Mouse (Mus musculus): Measurements from ENCODE around the gene Nasp.

Gene Nasp

DNA sequence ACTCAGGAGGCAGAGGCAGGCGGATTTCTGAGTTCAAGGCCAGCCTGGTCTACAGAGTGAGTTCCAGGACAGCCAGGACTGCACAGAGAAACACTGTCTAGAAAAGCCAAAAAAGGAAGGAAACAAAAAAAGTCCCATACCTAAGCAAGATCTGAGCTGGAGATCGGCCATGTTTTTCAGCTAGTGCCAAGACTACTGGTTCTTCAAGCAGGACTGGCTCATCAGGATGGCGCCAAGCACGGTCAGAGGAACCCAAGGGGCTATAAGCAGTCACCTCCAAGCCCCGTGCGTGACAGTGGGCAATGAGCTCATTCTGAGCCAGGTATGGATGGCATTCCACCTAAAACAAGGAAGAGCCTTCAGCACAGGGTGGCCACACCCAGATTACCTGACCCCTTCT lies 11.1 kb upstream of the Nasp start:
- no peak for DNase-seq (ENCODE audit: extremely low read depth, insufficient read length, low spot score)

DNA sequence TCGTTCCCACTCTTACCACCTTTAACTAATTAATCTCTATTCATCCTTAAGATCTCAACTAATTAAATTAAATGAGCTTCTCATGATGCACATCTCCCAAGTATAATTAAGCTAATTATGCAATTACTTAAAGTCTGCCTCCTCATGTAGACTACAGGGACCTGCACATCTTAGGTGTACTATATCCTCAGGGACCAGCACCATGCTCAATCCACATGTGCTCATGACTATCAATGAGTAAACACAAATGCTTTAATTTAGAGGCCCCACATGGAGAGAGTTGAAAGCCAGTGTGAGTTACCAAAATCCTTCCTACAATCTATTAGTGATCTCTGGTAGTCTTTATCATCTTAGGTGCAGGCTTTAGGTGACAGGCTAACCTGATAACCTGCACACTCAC lies 7.5 kb upstream of the Nasp start:
- no peak for DNase-seq (ENCODE audit: extremely low read depth, insufficient read length, low spot score)

DNA sequence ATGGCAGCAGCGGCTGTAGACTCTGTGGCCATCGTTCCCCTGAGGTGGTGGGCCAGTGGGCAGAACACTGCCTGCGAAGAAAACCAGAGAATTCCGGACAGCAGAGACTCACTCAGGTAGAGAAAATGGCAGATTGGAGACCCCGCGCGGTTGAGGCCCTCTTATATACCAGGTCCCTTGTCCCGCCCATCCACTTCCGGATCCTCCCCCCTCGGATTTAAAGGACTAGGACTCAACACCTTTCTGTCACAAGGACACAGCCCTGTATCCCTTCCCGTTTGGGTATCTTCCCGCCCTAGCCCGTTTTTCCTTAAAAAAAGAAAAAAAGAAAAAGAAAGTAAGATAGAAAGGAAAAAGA lies 403 bp downstream of the Nasp start:
- peak; percentile 89 for DNase-seq (ENCODE audit: extremely low read depth, insufficient read length, low spot score)

DNA sequence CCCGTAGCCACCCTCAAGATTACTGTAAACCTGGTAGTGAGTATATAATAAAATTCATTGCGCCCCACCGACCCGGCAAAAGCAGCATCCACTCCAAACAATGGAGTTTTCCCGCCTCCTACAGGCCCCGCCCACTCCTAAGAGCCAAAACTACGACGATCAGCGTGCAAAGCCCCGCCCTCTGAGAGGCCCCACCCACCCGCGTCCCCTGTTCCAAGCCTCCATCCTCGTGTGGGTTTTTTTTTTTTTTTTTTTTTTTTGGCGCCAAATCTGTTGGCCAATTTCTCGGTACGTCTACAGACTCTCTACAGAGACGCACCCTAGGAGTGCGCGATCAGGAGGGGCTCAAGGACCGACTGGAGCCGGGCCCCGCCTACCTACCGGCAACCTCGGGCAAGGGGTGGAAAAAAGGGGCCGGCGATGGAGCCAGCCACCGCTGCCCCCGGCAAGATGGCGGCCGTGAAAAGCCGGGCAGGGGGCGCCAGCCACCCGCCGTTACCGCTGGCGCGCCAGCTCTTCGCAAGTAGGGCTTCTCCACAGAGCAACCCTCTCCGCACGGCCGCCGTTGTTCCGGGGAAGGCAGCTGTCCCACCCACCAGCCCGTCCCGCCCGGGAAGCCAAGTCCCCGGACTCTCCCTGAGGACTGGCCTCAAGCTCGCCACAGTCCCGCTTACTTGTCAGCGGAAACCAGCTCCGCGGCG lies 933 bp downstream of the Nasp start:
- DNase-seq (ENCODE audit: extremely low read depth, insufficient read length, low spot score) = no peak

DNA sequence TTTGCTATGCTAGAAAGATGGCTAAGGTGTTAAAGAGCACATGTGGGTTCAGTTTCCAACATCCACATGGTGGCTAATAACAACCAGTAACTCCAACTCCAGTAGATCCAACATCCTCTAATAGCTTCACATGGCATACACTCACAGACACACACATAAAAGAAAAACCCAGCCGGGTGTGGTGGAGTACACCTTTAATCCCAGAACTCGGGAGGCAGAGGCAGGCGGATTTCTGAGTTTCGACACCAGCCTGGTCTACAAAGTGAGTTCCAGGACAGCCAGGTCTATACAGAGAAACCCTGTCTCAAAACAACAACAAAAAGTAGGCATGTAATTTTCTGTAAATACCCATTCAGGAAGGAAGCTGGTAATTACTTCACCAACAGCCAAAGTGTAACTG lies 2.9 kb downstream of the Nasp start:
- DNase-seq (ENCODE audit: extremely low read depth, insufficient read length, low spot score) = no peak

DNA sequence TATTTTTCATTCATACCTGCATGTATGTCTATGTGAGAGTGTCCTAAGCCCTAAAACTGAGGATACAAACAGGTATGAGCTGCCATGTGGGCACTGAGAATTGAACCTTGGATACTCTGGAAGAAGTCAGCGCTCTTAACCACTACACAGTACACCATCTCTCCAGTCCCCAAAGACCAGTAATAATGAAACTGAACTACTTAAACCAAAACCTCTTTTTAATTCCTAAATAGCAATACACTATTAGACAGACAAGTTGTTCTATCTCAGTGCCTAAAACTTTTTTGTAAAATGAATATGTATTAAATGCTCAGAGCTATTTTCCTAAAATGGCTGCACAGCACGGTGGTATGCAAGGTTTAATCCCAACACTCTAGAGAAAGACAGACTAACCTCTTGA lies 12.5 kb downstream of the Nasp start:
- no peak for DNase-seq (ENCODE audit: extremely low read depth, insufficient read length, low spot score)

DNA sequence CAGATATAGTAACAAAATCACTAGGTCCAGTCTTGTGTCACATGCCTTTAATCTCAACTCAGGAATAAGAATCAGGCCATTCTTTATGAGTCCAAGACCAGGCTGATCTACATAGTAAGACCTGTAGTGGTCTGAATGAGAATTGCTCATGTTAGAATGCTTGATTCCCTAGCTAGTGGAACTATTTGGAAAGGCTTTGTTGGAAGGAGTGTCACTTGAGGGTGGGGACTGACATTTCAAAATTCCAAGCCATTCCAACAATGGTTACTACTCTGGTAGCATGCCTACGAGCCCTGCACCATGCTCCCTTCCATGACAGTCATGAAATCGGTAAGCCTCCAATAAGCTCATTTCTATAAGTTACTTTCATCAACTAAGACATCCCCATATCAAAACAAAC lies 15.1 kb downstream of the Nasp start:
- DNase-seq (ENCODE audit: extremely low read depth, insufficient read length, low spot score) = no peak

DNA sequence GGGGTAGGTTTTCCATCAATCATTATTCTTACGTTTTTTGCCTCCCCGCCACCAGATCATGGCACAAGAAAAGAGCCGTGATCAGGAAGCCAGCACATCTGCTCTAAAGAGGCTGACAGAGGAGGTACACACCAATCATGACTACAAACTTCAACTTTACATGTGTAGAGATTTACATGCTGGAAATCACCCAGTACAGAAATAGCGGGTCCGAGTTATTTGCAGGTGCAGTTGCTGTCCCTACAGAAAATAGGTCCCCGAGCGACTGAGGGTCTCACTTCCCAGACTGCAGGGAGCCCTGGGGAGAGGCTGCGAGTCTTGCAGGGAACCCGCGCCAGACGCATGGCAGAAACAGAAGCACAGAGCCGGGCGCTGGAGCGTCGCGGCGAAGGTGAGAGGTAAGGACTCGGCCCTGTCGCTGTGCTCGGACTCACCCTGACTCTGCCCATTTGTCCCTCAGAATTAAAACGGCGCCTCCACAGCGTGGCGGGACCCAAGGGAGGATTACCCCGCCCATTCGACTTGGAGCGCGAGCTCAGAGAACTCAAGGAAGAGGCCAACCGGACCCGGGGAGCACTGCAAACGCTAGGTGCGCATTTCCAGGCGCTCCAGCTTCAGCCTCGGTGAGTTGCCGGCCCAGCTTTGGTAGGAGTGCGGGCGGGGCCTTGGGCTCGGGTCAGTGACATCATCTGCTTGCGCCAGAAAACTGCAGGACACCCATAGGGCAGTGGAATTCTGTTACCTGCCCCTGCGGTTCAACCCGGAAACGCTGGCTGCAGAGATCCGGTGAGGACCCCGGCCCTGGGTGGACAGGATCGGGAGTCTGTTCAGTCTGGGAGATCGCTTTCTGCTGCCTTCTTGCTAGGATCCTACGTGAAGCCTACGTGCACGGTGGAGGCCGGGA lies 30.5 kb downstream of the Nasp start:
- DNase-seq (ENCODE audit: extremely low read depth, insufficient read length, low spot score) = peak; percentile 92

DNA sequence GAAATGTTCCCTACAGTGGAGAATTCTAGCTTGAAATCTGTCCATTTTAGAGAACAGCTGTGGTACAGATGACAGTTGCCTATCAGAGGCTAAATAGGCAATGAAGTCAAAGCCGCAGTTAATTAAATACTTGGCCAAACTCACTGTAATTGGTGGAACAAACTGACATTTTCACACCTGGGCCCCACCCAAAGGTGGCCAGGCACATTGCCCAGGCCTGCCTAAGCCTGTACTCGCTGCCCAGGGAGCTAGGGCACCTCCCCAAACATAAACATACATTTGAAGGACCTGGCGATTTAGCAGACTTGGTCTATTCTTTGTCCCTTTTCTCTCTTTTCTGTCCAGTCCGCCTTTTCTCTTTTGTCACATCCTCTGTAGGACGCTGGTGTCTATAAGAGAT lies 31.4 kb downstream of the Nasp start, which contains the start of gene Ccdc17:
TSS of gene Ccdc17 (plus strand) at position 276 of the 400 bp plus-strand sequence.
- no peak for DNase-seq (ENCODE audit: extremely low read depth, insufficient read length, low spot score)

DNA sequence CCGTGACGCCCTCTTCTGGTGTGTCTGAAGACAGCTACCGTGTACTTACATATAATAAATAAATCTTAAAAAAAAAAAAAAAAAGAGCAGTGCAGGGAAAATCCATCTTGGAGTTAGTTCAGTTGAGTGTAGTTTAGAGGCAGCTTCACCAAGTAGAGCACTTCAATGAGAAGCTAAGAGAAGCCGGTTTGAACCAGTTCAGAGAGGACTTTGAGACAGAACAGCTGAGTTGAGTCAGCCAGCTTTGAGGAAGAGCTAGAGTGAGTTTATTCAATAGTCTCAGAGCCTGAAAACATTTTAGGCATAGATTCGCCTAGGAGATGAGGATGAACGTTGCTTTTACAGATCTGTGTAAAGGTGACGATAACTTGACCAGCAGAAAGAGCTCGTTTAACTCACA lies 31.9 kb downstream of the Nasp start:
- no peak for DNase-seq (ENCODE audit: extremely low read depth, insufficient read length, low spot score)

DNA sequence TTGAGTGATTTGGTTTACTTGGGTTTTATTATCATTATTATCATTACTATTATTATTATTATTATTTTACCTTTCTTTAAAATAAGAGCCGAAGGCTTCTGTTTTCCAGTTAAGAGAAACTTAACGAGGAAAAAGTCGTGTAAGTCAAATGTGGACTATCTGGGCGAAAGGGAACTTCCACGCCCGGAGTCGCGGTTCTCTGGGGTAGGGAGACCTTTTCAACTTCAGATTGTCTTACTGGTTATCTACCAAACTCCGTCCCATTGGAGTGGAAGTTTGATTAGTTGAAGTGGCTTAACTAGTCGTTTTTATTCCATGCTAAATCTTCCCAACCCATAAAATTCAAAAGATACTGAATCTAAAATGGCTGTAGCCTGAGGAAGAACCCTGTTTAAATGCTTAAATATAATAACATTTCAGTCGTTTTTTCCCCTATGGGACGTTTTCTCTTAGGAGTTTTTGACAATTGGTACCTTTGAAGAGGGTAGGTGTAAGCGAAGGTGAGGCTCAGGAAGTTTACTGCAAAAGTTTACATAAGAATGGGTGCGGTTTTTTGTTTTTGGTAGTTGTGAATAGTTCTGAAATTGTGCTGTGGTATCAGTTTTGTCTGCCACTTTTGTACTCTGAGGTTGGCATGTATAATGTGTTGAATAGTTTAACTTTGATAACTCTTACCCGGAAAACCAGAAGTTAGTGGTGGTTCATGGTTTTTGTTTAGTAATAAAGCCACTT lies 69.4 kb downstream of the Nasp start:
- DNase-seq (ENCODE audit: extremely low read depth, insufficient read length, low spot score) = no peak

DNA sequence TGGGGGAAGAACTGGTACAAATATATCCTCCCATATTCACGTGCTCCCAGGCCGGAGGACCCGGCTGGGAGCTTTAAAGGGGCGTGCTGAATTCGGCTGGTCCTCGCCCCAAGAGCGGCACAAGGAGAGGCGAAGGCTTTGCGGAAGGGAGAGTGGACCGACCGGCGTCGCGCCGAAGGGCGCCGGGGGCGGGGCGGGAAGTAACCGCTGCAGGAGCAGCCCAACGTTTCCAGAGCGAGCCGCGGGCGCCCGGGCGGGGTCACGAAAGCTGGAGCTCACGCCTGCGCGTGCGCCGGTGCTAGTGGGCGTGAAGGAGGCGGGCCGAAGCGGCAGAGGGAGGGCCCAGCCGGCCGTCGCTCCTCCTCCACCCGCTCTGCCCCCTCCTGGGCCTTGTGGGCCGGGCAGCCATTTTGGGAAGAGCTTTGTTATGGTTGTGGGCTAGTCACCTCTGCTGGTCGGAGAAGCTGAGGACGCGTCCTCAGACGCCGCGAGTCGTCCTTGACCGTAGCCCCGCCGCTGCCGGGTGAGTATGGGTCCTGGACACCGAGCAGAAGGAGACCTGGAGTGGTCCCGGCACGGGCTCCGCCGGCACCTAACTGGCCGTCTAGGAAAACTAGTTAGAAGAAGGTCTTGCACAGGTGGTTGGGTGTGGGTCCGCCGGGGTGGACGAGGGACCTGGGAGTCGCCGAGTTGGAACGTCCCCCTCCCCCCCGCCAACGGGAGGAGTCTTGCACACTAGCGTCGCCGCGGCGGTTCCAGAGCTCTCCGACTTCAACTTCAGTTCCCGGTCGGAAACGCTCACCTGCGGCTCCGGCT lies 70.2 kb downstream of the Nasp start, which contains the start of gene Gpbp1l1:
TSS of gene Gpbp1l1 (plus strand) at position 353 of the 816 bp plus-strand sequence.
- peak; percentile 97 for DNase-seq (ENCODE audit: extremely low read depth, insufficient read length, low spot score)

DNA sequence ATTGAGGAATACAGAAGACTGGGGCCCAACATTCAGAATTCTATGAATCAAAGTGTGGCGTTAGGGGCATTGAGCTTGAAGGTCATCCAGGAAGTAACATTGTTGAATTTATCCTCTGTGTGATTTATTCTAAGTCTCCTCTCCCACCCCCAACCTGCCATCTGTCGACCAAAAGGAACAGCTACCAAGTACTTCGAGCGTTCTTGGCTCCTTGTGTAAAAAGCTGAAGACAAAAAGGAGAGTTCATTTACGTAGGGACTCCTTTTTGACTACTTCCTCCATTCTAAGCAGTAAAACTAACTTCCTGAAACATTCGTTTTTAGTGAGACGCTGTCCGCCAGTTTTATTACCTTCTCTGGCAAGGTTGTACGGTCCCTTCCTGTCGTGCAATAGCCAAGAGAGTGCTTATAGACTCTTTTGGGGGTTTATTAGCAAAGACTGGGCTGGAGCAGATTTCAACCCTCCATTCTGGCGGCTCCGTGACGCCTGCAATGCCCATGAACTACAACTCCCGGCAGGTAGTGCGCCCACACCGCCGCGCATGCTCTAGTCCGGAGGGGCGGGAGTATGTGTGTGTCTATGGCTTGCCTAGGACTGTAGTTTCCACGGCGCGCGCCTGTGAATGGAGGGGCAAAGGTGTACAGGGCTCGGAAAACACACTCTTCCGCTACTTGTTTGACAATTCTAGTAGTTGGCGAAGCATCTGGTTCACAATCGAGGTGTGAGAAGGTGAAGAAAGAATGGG lies 71.0 kb downstream of the Nasp start:
- DNase-seq (ENCODE audit: extremely low read depth, insufficient read length, low spot score) = peak; percentile 84

DNA sequence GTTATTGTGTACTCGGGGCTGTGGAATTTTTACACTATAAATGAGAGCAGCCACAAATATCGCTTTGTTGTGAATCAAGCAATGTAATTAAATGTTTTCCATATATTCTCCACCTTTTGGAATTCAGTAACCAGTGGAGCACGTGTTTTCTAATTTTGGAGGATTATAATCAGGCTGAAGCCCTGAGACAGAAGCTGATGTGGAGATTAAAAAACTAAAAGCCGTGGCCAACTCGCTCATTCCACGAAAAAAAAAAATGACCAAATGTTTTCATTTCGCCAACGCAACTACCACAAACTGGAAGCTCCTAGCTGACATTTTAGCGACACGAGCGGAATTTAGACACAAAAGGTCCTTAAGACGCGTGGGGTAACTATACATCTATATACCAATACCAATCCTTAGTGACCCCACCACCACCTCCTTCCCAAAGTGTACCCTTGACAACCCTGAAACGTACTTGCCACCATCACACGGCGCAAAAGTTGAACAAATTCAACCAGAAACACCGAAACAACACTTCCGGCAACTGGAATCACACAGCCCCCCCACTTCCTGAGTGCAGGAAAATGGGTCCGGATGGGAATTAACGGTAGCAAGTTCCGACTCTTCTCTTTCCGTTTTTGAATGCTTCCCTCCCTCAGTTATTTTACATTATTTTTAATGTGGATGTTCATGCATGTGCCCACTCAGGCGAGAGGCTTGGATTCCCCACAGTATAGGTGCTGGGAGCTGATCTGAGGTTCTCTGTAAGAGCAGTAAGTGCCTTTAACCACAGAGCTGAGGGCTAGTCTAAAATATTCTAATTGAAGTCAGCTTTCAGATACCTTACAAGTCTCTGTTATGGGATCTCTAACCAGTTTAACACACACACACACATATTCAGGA lies 72.1 kb downstream of the Nasp start, which contains the start of gene Tmem69:
TSS of gene Tmem69 (minus strand) at position 524 of the 888 bp plus-strand sequence.
- peak; percentile 53 for DNase-seq (ENCODE audit: extremely low read depth, insufficient read length, low spot score)

DNA sequence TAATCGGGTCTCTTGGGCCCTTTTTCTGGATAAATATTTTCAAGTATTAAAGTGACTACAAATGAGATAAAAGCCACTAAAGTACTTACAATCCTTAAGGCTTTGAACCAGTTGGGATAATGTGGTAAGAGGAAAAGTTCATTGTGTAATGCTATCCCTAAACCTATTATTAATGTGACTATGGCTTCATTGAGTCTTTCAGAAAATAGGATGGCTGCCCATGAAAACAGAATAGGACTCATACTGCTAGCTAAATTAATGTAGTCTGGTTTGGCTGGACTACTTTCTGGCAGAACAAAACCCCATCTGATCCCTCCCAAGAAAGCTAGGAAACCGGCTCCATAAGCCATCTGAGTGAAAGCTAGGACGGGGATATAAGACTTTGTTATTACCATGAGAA lies 74.7 kb downstream of the Nasp start:
- no peak for DNase-seq (ENCODE audit: extremely low read depth, insufficient read length, low spot score)
